Mouse (Mus musculus): ENCODE results near the gene Cdc37.

Cdc37 gene

DNA sequence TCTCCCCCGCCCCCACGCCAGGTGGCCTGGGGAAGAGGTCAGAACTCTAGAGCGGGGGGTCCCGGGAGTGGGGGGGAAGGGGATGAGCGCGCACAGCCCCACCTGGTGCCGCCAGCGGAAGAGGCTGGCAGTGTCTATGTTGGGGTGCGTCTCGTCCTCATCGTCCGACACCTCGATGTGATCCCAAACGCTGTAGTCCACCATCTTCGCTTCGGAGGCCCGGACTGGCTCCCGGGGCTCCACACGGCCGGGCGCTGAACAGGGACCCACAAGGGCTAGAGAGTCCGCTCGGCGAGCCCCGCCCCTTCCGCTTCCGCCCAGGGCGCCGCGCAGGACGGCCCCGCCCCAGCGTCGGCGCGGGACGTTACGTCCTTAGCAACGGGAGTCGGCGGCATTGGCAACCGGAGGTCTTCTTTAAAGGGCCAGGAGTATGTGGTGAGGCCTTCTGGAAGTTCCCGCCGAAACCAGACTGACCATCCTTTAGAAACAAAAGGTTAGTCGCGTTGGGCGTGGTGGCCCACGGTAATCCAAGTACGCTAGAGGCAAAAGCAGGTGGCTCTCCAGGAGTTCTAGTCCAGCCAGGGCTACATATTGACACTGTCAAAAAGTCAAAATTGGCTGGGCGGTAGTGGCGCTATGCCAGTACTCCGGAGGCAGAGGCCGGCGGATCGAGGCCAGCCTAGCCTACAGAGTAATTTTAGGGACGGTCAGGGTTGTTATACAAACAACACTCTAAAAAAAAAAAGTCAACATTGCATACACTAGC is at the start of gene Cdc37:
Gene Cdc37 (minus strand): TSS at position 329 of the 766 bp plus-strand sequence.
- DNase-seq (ENCODE audit: low spot score in 2 of 2), result peak; percentile 90 to 94

DNA sequence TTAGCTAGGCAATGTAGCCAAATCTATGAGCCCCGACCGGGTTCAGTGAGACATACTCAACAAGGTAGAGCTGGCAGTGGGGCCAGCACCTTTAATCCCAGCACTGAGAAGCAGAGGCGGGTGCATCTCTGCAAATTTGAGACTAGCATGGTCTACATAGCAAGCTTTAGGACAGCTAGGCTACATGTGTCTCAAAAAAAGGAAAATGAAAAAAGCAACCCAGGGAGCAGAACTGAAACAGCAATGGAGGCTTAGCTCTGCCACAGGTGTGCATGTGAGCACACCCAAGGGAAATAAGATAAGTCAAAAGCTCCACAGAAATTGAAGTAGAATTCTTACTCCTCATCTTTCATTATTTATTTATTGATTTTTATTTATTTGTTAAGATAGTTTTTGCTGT is 49.2 kb upstream of the Cdc37 start:
- DNase-seq (ENCODE audit: low spot score in 2 of 2), result no peak

- DNase-seq (ENCODE audit: low spot score in 2 of 2), result peak; percentile 70 to 83
Measured at GRCm38 (mm10) chr9:21197981-21198380, 48.2 kb upstream of the Cdc37 start.

- DNase-seq (ENCODE audit: low spot score in 2 of 2), result peak; percentile 61 to 70
Measured at GRCm38 (mm10) chr9:21196521-21197433, 47.0 kb upstream of the Cdc37 start.

DNA sequence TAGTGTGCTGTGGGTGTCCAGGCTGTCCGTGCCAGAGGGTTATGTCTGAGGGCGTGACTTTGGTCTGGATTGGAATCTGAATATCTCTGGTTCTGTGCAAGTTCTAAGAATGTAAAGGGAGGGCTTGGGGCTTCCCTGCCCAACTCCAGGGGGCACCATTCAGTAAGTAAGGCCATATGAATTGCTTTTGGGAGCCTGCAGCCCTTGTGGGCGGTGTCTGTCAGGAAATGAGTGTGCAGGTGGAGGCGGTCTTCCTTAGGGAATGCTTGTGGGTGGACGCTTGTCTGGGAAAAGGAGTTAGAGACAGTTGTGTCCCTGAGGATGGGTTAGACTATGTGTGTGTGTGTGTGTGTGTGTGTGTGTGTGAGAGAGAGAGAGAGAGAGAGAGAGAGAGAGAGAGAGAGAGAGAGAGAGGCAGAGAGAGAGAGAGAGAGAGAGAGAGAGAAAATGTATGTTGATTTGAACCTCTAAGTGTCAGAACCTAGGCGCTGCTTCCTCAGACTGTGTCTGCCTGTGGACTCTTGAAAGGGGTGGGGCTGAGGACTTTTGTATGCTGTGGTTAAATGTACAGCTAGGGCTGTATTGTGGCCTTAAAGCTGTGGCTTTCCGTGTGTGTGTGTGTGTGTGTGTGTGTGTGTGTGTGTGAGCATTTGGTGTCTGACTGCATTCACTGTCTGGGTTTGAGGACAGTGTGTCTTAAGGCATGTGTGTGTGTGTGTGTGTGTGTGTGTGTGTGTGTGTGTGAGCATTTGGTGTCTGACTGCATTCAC is 46.1 kb upstream of the Cdc37 start:
- DNase-seq (ENCODE audit: low spot score in 2 of 2), result peak; percentile 68 to 76

GRCm38 (mm10) chr9:21194787-21195493 is 45.2 kb upstream of the Cdc37 start:
- no peak for DNase-seq (ENCODE audit: low spot score in 2 of 2)

DNA sequence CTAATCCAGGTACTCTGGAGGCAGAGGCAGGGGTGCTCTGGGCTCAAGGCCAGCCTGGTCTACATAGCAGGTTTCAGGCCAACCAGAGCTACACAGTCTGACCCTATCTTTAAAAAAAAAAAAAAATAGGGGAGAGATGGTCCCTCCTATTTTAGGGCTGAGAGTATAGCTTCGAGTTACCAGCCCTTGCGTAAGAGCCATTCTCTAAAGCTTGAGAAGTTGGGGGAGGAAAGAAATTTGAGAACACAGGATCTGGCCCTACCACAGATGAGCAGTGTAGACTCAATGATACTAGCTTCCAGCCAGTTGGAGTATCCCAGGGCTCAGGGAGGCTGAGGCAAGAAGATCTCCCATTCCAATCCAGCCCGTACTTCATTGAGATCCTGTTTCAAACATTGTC is 44.0 kb upstream of the Cdc37 start:
- DNase-seq (ENCODE audit: low spot score in 2 of 2), result no peak

- DNase-seq (ENCODE audit: low spot score in 2 of 2), result no peak
Measured at GRCm38 (mm10) chr9:21190670-21191069, 40.9 kb upstream of the Cdc37 start.

DNA sequence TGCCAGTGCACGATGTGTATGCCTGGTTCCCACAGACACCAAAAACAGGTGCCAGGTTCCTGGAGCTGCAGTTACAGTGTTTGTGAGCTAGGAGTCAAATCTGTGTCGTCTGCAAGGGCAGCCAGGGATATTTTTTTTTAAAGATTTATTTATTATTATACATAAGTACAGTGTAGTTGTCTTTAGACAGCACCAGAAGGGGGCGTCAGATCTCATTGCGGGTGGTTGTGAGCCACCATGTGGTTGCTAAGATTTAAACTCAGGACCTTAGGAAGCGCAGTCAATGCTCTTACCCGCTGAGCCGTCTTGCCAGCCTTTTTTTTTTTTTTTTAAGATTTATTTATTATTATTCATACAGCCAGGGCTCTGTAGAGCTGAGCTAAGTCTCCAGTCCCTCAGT is 40.1 kb upstream of the Cdc37 start:
- no peak for DNase-seq (ENCODE audit: low spot score in 2 of 2)

DNA sequence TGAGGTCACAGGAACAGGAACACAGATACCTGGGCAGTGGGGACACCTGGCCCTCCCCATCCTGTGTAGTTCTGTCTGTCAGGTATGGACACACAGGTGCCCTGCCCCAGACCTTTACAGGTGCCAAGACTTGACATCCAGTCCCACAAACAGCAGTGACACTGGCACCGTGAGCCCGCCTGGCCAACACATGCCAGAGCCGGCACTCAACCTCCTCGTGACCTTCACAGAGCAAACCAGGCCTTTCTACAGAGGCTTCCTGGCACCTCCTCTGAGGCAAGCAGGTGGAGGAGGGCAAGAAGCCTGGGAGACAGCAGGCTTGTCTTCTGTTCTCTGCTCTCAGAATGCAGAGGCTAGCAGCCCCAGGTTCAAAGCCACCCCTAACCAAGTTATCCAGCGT is 35.7 kb upstream of the Cdc37 start:
- DNase-seq (ENCODE audit: low spot score in 2 of 2), result no peak

- no peak for DNase-seq (ENCODE audit: low spot score in 2 of 2)
Measured at GRCm38 (mm10) chr9:21184733-21185132, 35.0 kb upstream of the Cdc37 start.

DNA sequence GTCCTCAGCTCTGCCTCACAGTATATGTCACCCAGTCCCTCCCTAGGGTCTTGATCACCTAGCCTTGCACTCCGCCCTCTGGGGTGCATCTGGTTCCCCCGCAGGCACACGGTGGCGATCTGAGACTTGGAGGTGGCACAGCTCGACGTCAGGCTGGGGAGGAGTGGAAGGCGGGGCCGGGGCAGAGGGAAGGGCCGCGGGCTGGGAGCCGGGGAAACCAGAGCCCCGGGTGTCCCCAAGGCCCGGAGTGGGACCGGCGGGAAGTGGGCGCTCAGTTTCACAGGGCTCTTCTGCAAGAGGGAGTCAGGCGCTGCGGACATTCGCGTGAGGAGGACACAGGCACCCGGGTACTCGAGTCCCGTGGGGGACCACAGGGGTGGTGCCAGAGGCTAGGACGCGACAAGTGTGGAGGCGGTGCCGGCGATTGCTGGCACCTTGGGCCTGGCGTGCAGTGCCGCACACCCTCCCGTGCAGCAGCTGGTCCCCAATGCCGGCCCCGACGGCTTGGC is 34.2 kb upstream of the Cdc37 start:
- DNase-seq (ENCODE audit: low spot score in 2 of 2), result no peak

DNA sequence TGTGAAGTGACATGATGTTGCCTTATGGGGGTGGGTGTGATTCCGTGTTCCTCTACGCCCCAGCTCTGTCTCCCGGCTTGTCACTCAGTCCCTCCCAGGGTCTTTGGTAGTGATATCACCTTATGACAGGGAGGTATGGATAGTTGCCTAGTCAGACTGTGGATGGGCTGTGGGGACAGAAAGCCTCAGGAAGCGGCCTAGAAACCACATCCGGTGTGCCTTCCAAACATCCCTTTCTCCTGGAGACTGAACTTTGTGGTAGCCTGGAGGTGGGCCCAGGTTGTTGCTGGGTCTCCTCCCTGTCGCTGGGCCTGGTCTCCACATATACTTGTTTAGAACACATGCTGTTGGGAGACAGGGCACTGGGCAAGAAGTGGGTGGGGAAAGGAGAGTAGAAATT is 33.6 kb upstream of the Cdc37 start:
- DNase-seq (ENCODE audit: low spot score in 2 of 2), result no peak

GRCm38 (mm10) chr9:21181421-21182220 is 31.8 kb upstream of the Cdc37 start:
- DNase-seq (ENCODE audit: low spot score in 2 of 2), result no peak

DNA sequence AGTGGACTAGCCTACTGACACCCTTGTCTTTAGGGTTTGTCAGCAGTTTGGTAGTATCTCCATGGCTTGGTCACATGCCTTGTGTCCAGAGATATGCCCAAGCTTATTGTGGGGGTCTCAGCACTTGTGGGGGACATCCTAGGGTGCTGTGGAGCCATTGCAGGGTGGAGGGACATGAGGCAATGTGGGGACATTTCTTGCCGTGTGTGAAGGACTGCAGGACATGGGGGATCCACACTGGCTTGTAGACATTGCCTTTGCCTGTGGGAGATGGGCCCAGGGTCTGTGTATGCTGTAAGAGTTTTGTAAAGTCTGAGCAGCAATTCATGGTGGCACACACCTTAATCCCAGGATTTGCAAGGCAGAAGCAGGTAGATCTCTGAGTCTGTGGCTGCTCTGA is 31.1 kb upstream of the Cdc37 start:
- no peak for DNase-seq (ENCODE audit: low spot score in 2 of 2)

GRCm38 (mm10) chr9:21180402-21180801 is 30.6 kb upstream of the Cdc37 start:
- no peak for DNase-seq (ENCODE audit: low spot score in 2 of 2)

- DNase-seq (ENCODE audit: low spot score in 2 of 2), result no peak
Measured at GRCm38 (mm10) chr9:21172364-21172763, 22.6 kb upstream of the Cdc37 start.

DNA sequence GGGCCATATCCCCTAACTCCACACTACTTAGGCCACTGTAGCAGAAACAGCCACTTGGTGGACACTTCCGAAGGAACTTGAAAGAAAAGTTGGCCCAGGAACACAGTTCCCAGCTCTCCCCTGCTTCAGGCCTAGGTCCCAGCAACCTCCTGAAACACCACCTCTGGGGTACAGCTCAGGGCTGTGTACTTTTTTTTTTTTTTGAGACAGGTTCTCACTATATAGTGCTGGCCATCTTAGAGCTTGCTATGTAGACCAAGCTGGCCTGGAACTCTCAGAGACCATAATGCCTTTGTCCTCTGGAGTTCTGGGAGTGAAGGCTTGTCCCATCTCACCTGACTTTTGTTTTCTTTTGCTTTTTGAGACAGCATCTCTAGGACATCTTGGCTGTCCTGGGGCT is 19.4 kb upstream of the Cdc37 start:
- no peak for DNase-seq (ENCODE audit: low spot score in 2 of 2)

DNA sequence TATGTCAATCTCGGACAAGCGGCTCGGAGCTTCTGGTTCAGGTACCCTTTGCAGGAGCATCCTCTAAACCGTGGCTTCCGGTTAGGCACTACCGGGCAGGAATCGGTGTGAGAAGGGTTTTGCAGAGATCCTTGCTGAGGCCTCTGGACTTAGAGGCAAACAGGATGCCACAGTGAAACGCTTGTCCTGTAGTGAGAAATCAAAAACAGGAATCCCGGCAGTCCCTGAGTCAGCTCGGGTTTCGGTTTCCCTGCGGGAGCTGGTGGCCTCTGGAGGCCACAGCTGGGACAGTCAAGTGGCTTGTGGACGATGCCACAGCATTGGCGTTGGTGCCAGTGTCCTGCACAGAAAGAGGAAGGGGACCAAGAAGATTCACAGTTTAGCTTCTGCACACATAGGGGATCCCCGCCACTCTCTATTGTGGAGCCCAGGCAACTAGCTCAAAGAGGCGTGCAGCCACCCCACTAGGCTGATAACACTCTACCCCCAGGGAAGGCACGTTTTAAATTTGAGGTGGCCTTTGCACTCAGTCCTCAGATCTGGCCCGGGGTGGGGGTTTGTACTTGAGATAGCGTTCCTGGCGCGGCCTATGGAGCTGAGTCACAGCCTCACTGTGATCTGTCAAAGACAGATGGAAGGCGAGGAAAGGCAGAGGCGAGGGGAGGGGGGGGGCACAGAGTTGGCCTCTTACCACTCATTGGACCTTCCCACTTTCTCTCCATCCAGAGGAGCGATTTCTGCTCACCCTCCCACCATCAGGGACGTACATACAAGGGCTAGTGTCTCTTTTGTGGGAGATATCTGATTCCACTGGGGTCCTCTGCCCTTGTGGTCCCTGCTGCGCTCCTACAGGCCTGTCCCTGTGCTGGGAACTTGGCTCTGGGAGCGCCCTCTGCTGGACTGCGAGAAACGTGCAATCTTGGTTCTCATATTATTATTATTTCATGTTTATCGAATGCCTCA is 18.7 kb upstream of the Cdc37 start:
- peak; percentile 68 to 76 for DNase-seq (ENCODE audit: low spot score in 2 of 2)
